Mouse (Mus musculus): ENCODE results near the gene Bad. TPM values are rescaled to one million over a fixed set of nuclear protein-coding genes. Genes with fewer than 3 reads are reported as not detected.
A peak's percentile ranks its signal among the peaks of the same experiment; 100 is the strongest.

Bad gene
- total RNA-seq, 2 experiments from 2014 or later, result 31.6 to 34.4 TPM

GRCm38 (mm10) chr19:6954046-6954445 lies 12.4 kb downstream of the Bad start:
- DNase-seq (ENCODE audit: low spot score in 2 of 2), result no peak

GRCm38 (mm10) chr19:6955424-6955823 lies 13.8 kb downstream of the Bad start:
- no peak for DNase-seq (ENCODE audit: low spot score in 2 of 2)

DNA sequence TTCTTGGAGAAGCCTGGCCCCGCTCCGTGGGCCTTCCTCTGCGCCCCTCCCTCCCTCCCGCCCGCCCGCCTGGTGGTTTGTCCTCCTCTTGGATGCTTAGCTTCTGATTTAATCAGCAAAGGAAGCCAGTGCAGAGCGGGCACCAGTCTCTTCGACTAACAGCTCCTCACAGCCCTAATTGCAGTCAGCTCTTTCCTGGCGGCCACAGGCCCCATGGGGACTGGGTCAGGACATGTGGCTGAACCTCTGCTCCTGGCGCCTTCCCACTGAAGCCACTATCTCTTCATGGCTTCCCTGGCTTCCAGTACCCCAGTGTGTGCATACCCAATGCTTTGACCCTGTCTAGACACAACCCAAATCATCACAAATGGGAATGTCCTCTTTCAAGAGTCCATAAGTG lies 14.8 kb downstream of the Bad start:
- DNase-seq (ENCODE audit: low spot score in 2 of 2), result no peak

GRCm38 (mm10) chr19:6968491-6969271 lies 27.0 kb downstream of the Bad start:
- DNase-seq (ENCODE audit: low spot score in 2 of 2), result no peak

- no peak for DNase-seq (ENCODE audit: low spot score in 2 of 2)
Measured at GRCm38 (mm10) chr19:6969291-6969664, 27.6 kb downstream of the Bad start.

GRCm38 (mm10) chr19:6969665-6970381 lies 28.2 kb downstream of the Bad start:
- peak; percentile 68 to 75 for DNase-seq (ENCODE audit: low spot score in 2 of 2)

DNA sequence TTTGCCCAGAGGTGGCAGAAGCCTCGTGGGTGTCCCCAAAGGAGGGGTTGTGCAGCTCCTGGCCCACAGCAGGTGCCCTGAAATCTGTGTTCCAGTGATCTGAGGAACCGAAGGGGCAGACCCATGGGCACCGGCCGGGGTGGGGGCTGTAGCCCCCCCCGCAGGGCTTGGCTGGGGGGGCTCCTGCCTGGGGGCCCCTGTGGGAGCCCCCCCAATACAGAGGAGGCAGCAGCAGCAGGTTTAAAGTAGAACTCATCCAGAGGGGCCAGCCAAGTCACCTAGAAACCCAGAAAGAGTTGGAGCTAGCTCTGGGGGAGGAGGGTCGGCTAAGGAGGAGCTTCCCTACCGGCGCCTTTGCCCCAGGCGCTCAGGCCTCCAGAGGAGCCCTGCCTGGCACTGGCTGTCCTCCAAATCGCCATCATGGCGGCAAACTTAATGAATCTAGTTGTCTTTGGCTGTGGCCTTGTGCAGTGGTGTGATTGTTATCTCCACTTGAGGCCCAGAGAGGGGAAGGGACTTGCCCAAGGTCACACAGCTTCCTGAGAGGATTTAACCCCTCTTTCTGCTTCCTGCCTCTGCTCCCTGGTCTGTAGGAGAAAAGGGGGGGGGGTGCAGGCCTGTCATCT lies 28.9 kb downstream of the Bad start:
- no peak for DNase-seq (ENCODE audit: low spot score in 2 of 2)

DNA sequence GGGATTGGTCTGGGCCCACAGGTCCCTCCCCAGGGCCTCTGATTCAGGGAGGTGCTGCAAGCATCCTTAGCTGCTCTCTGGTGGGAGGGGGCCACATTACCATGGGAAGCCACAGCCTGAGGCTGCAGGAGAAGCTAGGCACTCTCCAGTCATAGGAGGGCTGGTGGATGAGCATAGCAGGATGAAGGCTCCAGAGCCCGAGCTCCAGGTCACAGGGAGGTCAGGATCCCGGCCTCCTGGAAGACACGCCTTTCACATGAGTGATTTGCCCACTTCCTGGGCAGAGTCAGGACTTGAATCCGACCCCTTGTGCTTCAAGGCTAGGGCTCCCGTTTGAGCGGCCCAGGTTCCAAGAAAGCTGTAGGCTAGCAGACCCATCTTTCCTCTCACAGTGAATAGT lies 30.0 kb downstream of the Bad start:
- no peak for DNase-seq (ENCODE audit: low spot score in 2 of 2)

- no peak for DNase-seq (ENCODE audit: low spot score in 2 of 2)
Measured at GRCm38 (mm10) chr19:6972247-6972917, 30.7 kb downstream of the Bad start.

DNA sequence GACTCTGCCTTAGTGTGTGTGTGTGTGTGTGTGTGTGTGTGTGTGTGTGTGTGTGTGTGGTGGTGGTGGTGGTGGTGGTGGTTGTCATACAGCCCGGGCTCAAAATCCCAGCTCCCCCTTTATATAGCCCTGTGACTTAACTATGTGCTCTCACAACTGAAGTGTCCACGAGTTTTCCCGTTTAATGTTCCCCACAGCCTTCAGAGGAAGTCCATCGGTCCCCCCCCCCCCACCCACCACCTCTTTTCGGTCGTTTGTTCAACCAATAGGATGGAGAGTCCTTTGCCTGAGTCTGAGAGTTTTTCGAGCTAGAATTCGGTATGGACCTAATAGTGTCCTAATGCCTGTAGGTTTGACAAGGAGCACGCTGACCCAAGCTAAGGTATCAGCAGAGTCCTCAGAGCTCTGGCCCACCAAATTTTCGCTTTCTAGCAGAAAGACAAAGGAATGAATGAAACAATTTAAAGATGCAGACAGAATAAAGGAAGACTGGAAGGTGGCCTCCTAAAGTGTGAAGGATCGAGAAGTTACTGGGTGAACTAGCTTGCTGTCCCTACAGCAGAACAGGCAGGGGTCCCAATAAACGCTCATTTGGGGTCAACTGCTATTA lies 32.0 kb downstream of the Bad start:
- no peak for DNase-seq (ENCODE audit: low spot score in 2 of 2)

DNA sequence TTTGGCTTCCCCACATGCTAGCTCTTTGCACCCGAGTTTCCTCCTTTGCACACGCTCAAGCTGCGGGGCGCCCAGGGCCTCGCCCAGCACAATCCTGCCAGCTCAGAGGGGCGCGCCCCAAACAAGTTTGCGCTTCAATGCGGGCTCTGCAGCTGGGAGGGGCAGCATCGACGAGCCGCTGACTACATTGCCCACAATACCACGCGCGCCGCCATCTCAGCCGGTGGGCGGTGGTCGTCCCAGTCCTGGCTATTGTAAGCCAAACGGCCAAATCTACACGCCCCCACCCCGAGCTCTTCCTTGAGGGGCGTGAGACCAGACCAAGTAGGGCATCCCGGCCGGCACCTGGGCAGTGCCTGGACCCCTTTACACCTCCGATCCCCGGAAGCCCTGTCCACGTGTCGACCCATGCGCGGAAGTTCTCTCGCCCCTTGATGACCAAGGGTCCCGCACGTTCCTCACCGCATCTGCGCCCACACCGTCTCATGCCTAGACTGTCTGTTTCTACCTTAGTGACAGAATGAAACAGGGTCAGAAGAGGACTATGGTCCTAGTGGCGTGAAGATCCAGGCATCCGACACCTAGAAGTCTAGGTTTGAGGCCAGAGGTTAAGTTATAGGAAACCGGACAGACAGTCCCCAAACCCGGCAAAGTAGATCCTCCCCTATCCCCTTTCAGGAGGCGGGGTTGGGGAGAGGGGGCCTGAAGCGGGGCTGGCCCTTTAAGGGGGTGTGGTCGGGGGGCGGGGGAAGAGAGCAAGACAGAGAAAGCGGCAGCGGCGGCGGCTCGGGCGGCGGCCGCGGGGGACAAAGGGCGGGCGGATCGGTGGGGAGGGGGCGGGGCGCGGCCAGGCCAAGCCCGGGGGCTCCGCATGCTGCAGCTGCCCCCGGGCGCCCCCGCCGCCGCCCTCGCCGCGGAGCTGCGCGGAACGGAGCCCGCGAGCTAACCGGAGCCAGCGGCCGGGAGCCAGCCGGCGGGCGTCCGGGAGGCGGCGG lies 32.8 kb downstream of the Bad start, which contains the start of gene Ppp1r14b:
Gene Ppp1r14b, plus strand, starts transcription at position 758 of the 995 bp plus-strand sequence.
- DNase-seq (ENCODE audit: low spot score in 2 of 2), result peak; percentile 80 to 89

GRCm38 (mm10) chr19:6975537-6976521 lies 34.2 kb downstream of the Bad start, which contains the start of gene Plcb3:
Plcb3 (minus strand) TSS chr19:6976470.
- DNase-seq (ENCODE audit: low spot score in 2 of 2), result peak in 1 of 2 experiments; percentile 80

- DNase-seq (ENCODE audit: low spot score in 2 of 2), result no peak
Measured at GRCm38 (mm10) chr19:6977759-6978638, 36.3 kb downstream of the Bad start.

- no peak for DNase-seq (ENCODE audit: low spot score in 2 of 2)
Measured at GRCm38 (mm10) chr19:6978639-6978974, 36.9 kb downstream of the Bad start.

DNA sequence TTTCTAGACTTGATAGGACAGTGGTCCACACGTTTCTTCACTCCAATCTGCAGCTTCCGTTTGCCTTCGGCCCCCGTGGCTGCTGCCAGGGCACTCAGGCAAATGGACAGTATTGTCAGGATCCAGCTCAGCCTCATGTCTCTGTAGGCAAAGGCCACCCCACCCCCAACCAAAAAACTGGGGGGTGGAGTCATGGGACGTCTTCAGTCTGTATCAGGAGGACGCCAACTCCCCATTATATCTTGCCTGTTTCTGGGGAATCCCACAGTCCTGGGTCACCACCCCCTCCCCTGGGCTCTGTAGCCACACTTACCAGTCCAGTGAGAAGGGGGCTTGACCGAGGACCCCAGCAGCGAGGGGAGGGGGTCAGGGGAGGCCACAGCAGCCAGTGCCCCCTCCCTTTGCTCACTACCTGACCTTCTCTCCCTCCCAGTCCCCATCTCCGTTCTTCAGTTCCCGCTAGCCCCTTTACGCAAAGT lies 37.4 kb downstream of the Bad start:
- DNase-seq (ENCODE audit: low spot score in 2 of 2), result no peak

DNA sequence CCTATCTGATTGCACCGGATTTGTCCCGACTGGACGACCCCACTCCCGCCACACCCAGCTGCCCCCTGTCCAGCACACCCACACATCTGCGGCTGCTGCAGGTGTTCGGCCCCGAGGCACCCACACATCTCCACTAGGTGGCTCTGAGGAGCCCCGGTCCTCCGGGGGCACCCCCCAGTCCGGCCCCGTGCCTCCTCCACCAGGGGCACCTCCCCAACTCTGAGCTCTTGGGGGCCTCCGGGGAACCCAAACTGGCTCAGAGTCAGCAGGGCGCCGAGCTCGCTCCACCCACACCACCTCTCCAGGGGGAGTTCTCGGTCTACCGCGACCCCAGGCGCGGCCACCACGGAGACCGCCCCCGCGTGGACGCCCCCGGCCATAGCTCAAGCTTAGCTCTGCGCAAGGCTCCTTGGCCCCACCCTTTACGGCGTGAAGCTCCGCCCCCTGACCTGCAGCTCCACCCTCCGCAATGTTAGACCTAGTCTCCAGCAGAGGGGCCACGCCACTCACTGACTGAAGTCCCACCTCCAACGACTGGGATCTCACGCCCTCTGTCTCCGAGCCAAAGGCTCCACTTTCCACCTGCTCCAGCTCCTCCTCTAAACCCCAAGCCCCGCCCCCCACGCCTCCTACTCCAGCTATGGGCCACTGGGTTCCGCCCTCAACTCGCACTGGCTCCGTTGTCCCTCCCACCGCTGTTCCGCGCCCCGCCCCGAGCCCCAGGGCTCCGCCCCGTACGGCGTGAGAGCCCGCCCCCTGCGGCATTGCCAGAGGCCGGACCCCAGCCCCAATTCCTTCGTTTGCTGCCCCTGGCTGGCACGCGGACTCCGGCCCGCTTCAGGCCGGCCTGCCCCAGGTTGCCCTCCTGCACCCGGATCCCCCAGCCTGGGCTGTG lies 38.1 kb downstream of the Bad start:
- peak; percentile 100 for DNase-seq (ENCODE audit: low spot score in 2 of 2)

All from gastrocnemius, postnatal 4 days (tissue).